Mouse (Mus musculus) ES-E14 (cell line): Measurements from ENCODE around the gene Cebpg.

Experiments used
- CHD2 ChIP-seq: IDR thresholded peaks from 2 replicates; pipeline ENCODE4 v1.6.1; 2014; ENCODE audit warnings: mild to moderate bottlenecking, low read depth, low read length, inconsistent platforms
- HCFC1 ChIP-seq: IDR thresholded peaks from 2 replicates; pipeline ENCODE4 v1.6.1; 2012; ENCODE audit warnings: low read length, inconsistent platforms, borderline replicate concordance; ENCODE audit not compliant: insufficient read depth
- MAFK ChIP-seq: IDR thresholded peaks from 2 replicates; pipeline ENCODE4 v1.6.1; 2014; ENCODE audit warnings: mild to moderate bottlenecking, low read depth, low read length, inconsistent platforms; ENCODE audit not compliant: insufficient read depth
- ZNF384 ChIP-seq: IDR thresholded peaks from 2 replicates; pipeline ENCODE4 v1.6.1; 2012; ENCODE audit warnings: low read depth, low read length, inconsistent platforms

- TF ChIP-seq MAFK (no peak), ZNF384 (no peak), HCFC1 (no peak), CHD2 (no peak)
Observed at GRCm38 (mm10) chr7:35099528-35099927, 43.2 kb upstream of the Cebpg start.
